Mouse (Mus musculus) cerebellum, adult 8-10 months (tissue): ENCODE measurements at regions not wholly inside any gene's neighbourhood (a gene's known extent, or its start where the extent isn't known, plus 50 kb on each side); places are given as distances from the start of the nearest gene placed in this dataset.

ENCODE experiments used
- DNase-seq: peaks from one replicate; pipeline ENCODE4 v3.0.0; 2022

GRCm38 (mm10) chr1:193550761-193551160 lies 180.7 kb upstream of the Camk1g start:
- DNase-seq = no peak

- DNase-seq = no peak
These were observed 177.3 kb upstream of the Camk1g start for GRCm38 (mm10) chr1:193547356-193547755.

- no peak for DNase-seq
These were observed 175.9 kb upstream of the Camk1g start for GRCm38 (mm10) chr1:193546044-193546432.

- no peak for DNase-seq
These were observed 175.4 kb upstream of the Camk1g start for GRCm38 (mm10) chr1:193545406-193546043.

- DNase-seq = no peak
These were observed 174.7 kb upstream of the Camk1g start for GRCm38 (mm10) chr1:193544804-193545203.

- DNase-seq = no peak
These were observed 173.7 kb upstream of the Camk1g start for GRCm38 (mm10) chr1:193543834-193544233.

- DNase-seq = no peak
These were observed 173.2 kb upstream of the Camk1g start for GRCm38 (mm10) chr1:193543284-193543683.

GRCm38 (mm10) chr1:193541934-193542580 lies 172.0 kb upstream of the Camk1g start:
- DNase-seq = no peak

- DNase-seq = no peak
These were observed 171.2 kb upstream of the Camk1g start for GRCm38 (mm10) chr1:193541281-193541680.

GRCm38 (mm10) chr1:193540486-193540885 lies 170.4 kb upstream of the Camk1g start:
- DNase-seq = no peak

- no peak for DNase-seq
These were observed 169.2 kb upstream of the Camk1g start for GRCm38 (mm10) chr1:193539261-193539660.

- no peak for DNase-seq
These were observed 168.3 kb upstream of the Camk1g start for GRCm38 (mm10) chr1:193538425-193538824.

- no peak for DNase-seq
These were observed 167.5 kb upstream of the Camk1g start for GRCm38 (mm10) chr1:193537616-193538015.

- DNase-seq = no peak
These were observed 166.5 kb upstream of the Camk1g start for GRCm38 (mm10) chr1:193536552-193536951.

- DNase-seq = no peak
These were observed 164.4 kb upstream of the Camk1g start for GRCm38 (mm10) chr1:193534449-193534848.

- no peak for DNase-seq
These were observed 156.4 kb upstream of the Camk1g start for GRCm38 (mm10) chr1:193526501-193526900.

GRCm38 (mm10) chr1:193522007-193522406 lies 151.9 kb upstream of the Camk1g start:
- no peak for DNase-seq

- DNase-seq = no peak
These were observed 148.7 kb upstream of the Camk1g start for GRCm38 (mm10) chr1:193518840-193519239.

GRCm38 (mm10) chr1:193517968-193518367 lies 147.9 kb upstream of the Camk1g start:
- no peak for DNase-seq

GRCm38 (mm10) chr1:193517293-193517692 lies 147.2 kb upstream of the Camk1g start:
- no peak for DNase-seq

GRCm38 (mm10) chr1:193516395-193516794 lies 146.3 kb upstream of the Camk1g start:
- no peak for DNase-seq

- DNase-seq = no peak
These were observed 144.0 kb upstream of the Camk1g start for GRCm38 (mm10) chr1:193513929-193514710.

GRCm38 (mm10) chr1:193510066-193510793 lies 140.1 kb upstream of the Camk1g start:
- no peak for DNase-seq
